Mouse (Mus musculus) MEL (cell line): Measurements from ENCODE around the gene Ier3.
A peak's percentile ranks its signal among the peaks of the same experiment; 100 is the strongest.

ENCODE experiments used
- CHD2 ChIP-seq: IDR thresholded peaks from 2 replicates; pipeline ENCODE4 v1.6.1; 2011; ENCODE audit warnings: low read length, improper control_type of control experiment
- CTCF ChIP-seq, 3 experiments: IDR thresholded peaks in 2 of 3; conservative IDR thresholded peaks in 1 of 3; 2 replicates each; pipeline ENCODE4 v1.5.1; 2011 to 2012; ENCODE audit warnings: low read length in 3 of 3, low read depth in 2 of 3, mild to moderate bottlenecking in 2 of 3, improper control_type of control experiment in 1 of 3, inconsistent platforms in 1 of 3, mixed read lengths in 1 of 3, moderate library complexity in 1 of 3; ENCODE audit not compliant: control insufficient read depth in 1 of 3, insufficient read depth in 1 of 3, poor library complexity in 1 of 3, severe bottlenecking in 1 of 3
- EP300 ChIP-seq, 2 experiments: IDR thresholded peaks; 2 replicates each; pipeline ENCODE4 v1.6.1; 2011; ENCODE audit warnings: improper control_type of control experiment in 2 of 2, low read length in 2 of 2, low read depth in 1 of 2, mild to moderate bottlenecking in 1 of 2
- MAFK ChIP-seq: IDR thresholded peaks from 2 replicates; pipeline ENCODE4 v1.6.1; 2011; ENCODE audit warnings: low read depth, mild to moderate bottlenecking, low read length, improper control_type of control experiment, borderline replicate concordance
- MAX ChIP-seq: IDR thresholded peaks from 2 replicates; pipeline ENCODE4 v1.6.1; 2011; ENCODE audit warnings: low read length, improper control_type of control experiment
- NRF1 ChIP-seq: IDR thresholded peaks from 2 replicates; pipeline ENCODE4 v1.6.1; 2014; ENCODE audit warnings: low read depth, mild to moderate bottlenecking, inconsistent platforms, low read length, improper control_type of control experiment, moderate library complexity; ENCODE audit not compliant: poor library complexity, insufficient read depth, severe bottlenecking
- TAL1 ChIP-seq: IDR thresholded peaks from 2 replicates; pipeline ENCODE4 v1.6.1; 2012; ENCODE audit warnings: mild to moderate bottlenecking, inconsistent platforms, low read length, moderate library complexity, mixed read lengths
- TBP ChIP-seq: IDR thresholded peaks from 2 replicates; pipeline ENCODE4 v1.8.0; 2011; ENCODE audit warnings: low read depth, low read length, improper control_type of control experiment

- TF ChIP-seq TAL1 (no peak), MAX (no peak), TBP (no peak), EP300 (IDR thresholded peaks at IDR 0.05; ENCODE audit: low read depth in 1 of 2, low read length in 2 of 2) (no peak), CHD2 (no peak), MAFK (no peak), CTCF (IDR thresholded peaks at IDR 0.05 in 2 of 3, conservative IDR thresholded peaks at IDR 0.05 in 1 of 3; ENCODE audit: control insufficient read depth in 1 of 3, insufficient read depth in 1 of 3, low read depth in 2 of 3, low read length in 3 of 3, poor library complexity in 1 of 3, severe bottlenecking in 1 of 3) (peak in 2 of 3 experiments; percentile 42 to 53; a peak in 4 of 6 replicates), NRF1 (no peak)
Observed at GRCm38 (mm10) chr17:35824402-35824801, 2.9 kb downstream of the Ier3 start.
